ENCODE assay signal across 8 mouse cellular contexts in the genomic region with DNA sequence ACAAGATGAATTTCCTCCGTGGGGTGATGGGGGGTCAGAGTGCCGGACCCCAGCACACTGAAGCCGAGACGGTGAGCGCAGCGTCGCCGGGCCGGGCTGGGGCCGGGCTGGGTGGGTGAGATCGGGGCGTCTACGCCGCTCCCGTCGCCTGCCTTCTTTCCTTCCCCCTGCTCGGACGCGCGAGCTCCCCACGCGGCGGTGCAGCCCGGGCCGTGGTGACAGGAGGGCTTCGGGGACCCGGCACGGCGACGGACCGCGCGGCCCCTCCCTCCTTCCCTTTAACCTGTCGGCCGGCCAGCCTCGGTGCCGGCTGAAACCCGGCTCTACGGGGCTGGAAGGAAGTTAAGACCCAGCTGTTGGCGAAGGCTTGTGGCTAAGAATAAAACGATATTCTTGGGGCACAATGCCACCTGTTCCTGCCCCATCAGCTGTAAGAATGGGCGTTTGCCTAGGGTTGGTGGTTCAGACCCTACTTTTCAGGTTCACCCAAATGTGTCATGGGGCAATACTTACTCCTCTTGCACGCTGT. TPM values are rescaled to one million over a fixed set of nuclear protein-coding genes. Genes with fewer than 3 reads are reported as not detected.
A peak's percentile ranks its signal among the peaks of the same experiment; 100 is the strongest.
DNase-seq lines count a peak whose midpoint lies in the region; ATAC-seq and TF ChIP-seq lines count a peak whose summit lies in the region.

No protein-coding gene starts in this region.

- peak overlapping the region; percentile 85 for H3K4me3 ChIP-seq in neural tube, embryonic 11.5 days (ENCODE audit: low read depth, low read length)
- peak overlapping the region; percentile 86 for H3K4me3 ChIP-seq in cerebellum, adult 2 months (replicated peaks; ENCODE audit: insufficient read depth, low read depth, low read length)
- peak overlapping the region; percentile 77 for H3K4me3 ChIP-seq in gastrocnemius, adult 2 months
- peak overlapping the region; percentile 96 for H3K4me3 ChIP-seq in liver, embryonic 13.5 days (replicated peaks)
- peak overlapping the region; percentile 63 for H3K4me3 ChIP-seq in myocyte

- no peaks in the 10 kb centered on the region for H3K36me3 ChIP-seq in neural tube, embryonic 11.5 days (ENCODE audit: control insufficient read depth, insufficient read depth, low read length)
- H3K36me3 ChIP-seq in liver, embryonic 13.5 days = 0 out of 2 replicates have a peak, but pooled peaks cover 2% of the 10 kb centered on the region
- no peaks in the 10 kb centered on the region for H3K36me3 ChIP-seq in myocyte (ENCODE audit: control insufficient read depth, insufficient read depth)

- H3K79me2 ChIP-seq in myocyte (ENCODE audit: control insufficient read depth, insufficient read depth) = peaks cover 43% of the 10 kb centered on the region

- ATAC-seq in neural tube, embryonic 11.5 days (ENCODE audit: insufficient read depth, low FRiP score, low TSS enrichment) = peak; percentile 84
- ATAC-seq in liver, embryonic 13.5 days (ENCODE audit: low read depth) = peak; percentile 73

- H3K27ac ChIP-seq in neural tube, embryonic 11.5 days (ENCODE audit: low read depth, low read length) = peak overlapping the region; percentile 44; the same call in 1 of the 2 replicates
- H3K27ac ChIP-seq in cerebellum, adult 2 months (ENCODE audit: insufficient read depth, low read length) = 0 out of 2 replicates have a peak overlapping the region, but pooled peaks have one; percentile 18
- H3K27ac ChIP-seq in gastrocnemius, adult 2 months = peak overlapping the region; percentile 99
- H3K27ac ChIP-seq in liver, embryonic 13.5 days = peak overlapping the region; percentile 85

- H3K4me2 ChIP-seq in neural tube, embryonic 11.5 days (ENCODE audit: low read depth) = peak overlapping the region; percentile 76
- H3K4me2 ChIP-seq in liver, embryonic 13.5 days = peak overlapping the region; percentile 83
- H3K4me2 ChIP-seq in myocyte (ENCODE audit: low read depth) = peak overlapping the region; percentile 85

- intact Hi-C loops in gastrocnemius, adult 2 months (cut with DNase I) = loop anchor here (5.0 kb wide), 1 partner anchor 56 kb away; a partner anchor contains a TSS

- no peaks in the 10 kb centered on the region for H3K9me3 ChIP-seq in neural tube, embryonic 11.5 days (ENCODE audit: control insufficient read depth, low read length)
- H3K9me3 ChIP-seq in liver, embryonic 13.5 days (replicated peaks) = no peaks in the 10 kb centered on the region

- H3K27me3 ChIP-seq in neural tube, embryonic 11.5 days (ENCODE audit: control insufficient read depth, insufficient read depth, low read length) = no peaks in the 10 kb centered on the region
- H3K27me3 ChIP-seq in cerebellum, adult 2 months (ENCODE audit: control insufficient read depth, insufficient read depth, low read length) = no peaks in the 10 kb centered on the region
- no peaks in the 10 kb centered on the region for H3K27me3 ChIP-seq in liver, embryonic 13.5 days
- no peaks in the 10 kb centered on the region for H3K27me3 ChIP-seq in myocyte (ENCODE audit: control insufficient read depth, insufficient read depth, insufficient read length)

- TF ChIP-seq POLR2A in cerebellum, adult 2 months (IDR thresholded peaks at IDR 0.05; ENCODE audit: borderline replicate concordance, insufficient read depth, low read length) = no peak
- peak; percentile 47 for TF ChIP-seq POLR2A in myocyte (IDR thresholded peaks at IDR 0.05; ENCODE audit: insufficient read length, low read depth)

- H3ac ChIP-seq in myocyte (ENCODE audit: control insufficient read depth, insufficient read length) = peak overlapping the region; percentile 76

- TF ChIP-seq CTCF in cerebellum, adult 2 months (IDR thresholded peaks at IDR 0.05; ENCODE audit: borderline replicate concordance, insufficient read depth, low read depth, low read length) = no peak
- peak; percentile 14; the same call in 1 of the 2 replicates for TF ChIP-seq CTCF in gastrocnemius, adult 2 months (IDR thresholded peaks at IDR 0.05)

- H3K9ac ChIP-seq in neural tube, embryonic 11.5 days (ENCODE audit: low read length) = peak overlapping the region; percentile 84
- peak overlapping the region; percentile 96 for H3K9ac ChIP-seq in liver, embryonic 13.5 days

- DNase-seq in neural tube, embryonic 11.5 days (ENCODE audit: low spot score) = peak; percentile 67
- no peak for DNase-seq in neural tube, embryonic 10.5 days (ENCODE audit: extremely low spot score, low spot score)
- peak in 1 of 2 experiments; percentile 57 for DNase-seq in cerebellum, adult 2 months
- peak; percentile 82 for DNase-seq in gastrocnemius, adult 2 months
- DNase-seq in induced T-regulatory cell, adult 2 months (ENCODE audit: low read depth) = peak; percentile 70
- peak; percentile 57 for DNase-seq in liver, embryonic 13.5 days
- DNase-seq in thymus, postnatal 0 days (ENCODE audit: low spot score) = peak; percentile 37

- H3K4me1 ChIP-seq in neural tube, embryonic 11.5 days (ENCODE audit: control insufficient read depth, insufficient read depth, low read length) = peaks cover 11% of the 10 kb centered on the region
- peaks cover 8% of the 10 kb centered on the region; the same call in 1 of the 2 replicates for H3K4me1 ChIP-seq in cerebellum, adult 2 months (ENCODE audit: control insufficient read depth, insufficient read depth, low read length)
- peaks cover 59% of the 10 kb centered on the region for H3K4me1 ChIP-seq in liver, embryonic 13.5 days (replicated peaks)

- 0% methylated on average over 24 of the region's 43 CpGs for WGBS in neural tube, embryonic 11.5 days
- under 1% methylated on average over 43 of the region's 43 CpGs for WGBS in cerebellum, adult 2 months
- WGBS in liver, embryonic 13.5 days (ENCODE audit: insufficient replicate concordance) = under 1% methylated on average over 43 of the region's 43 CpGs

TF ChIP-seq in myocyte, 11 proteins besides CTCF, POLR2A, EP300 and RAD21:
- TF ChIP-seq CEBPB (IDR thresholded peaks at IDR 0.05; ENCODE audit: insufficient read depth, poor library complexity, severe bottlenecking) (no peak), POLR2AphosphoS2 (IDR thresholded peaks at IDR 0.05; ENCODE audit: insufficient read length, low read depth) (peak; percentile 20), MYOD1 (IDR thresholded peaks at IDR 0.05; ENCODE audit: control insufficient read depth in 1 of 3, insufficient read length in 2 of 3, low read depth in 2 of 3) (peak; percentile 93 to 96 (median 95)), TCF3 (IDR thresholded peaks at IDR 0.05; ENCODE audit: insufficient read length, low read depth) (no peak), SRF (IDR thresholded peaks at IDR 0.05; ENCODE audit: control insufficient read depth, insufficient read length, low read depth) (no peak), REST (IDR thresholded peaks at IDR 0.05; ENCODE audit: insufficient read depth, insufficient read length) (no peak), TCF12 (IDR thresholded peaks at IDR 0.05; ENCODE audit: insufficient read depth, poor library complexity, severe bottlenecking) (no peak), MYOG (IDR thresholded peaks at IDR 0.05; ENCODE audit: control insufficient read depth in 1 of 3, insufficient read depth in 1 of 3, insufficient read length in 2 of 3, low read depth in 2 of 3) (peak; percentile 22 to 91 (median 83)), USF1 (IDR thresholded peaks at IDR 0.05; ENCODE audit: low read depth) (no peak)

RNA-seq across cellular contexts. Expression of a gene that starts 0.4 kb away (rescaled TPM):
- polyA plus RNA-seq in neural tube, embryonic 11.5 days (2014; fragmentation: Nextera tagmentation; extraction: Ambion mirVana) = 26.9 and 28.1 TPM in 2 replicates
- polyA plus RNA-seq in cerebellum, adult 2 months (2012; rRNA removed) = 55.2 and 59.3 TPM in 2 replicates
- total RNA-seq in gastrocnemius, adult 2 months (2021) = 10 to 100 TPM; 63.2 to 72.3 TPM
- polyA plus RNA-seq in liver, embryonic 13.5 days (2015; fragmentation: Nextera tagmentation; extraction: Ambion mirVana) = 23.9 and 28.3 TPM in 2 replicates
- 55.2 TPM for polyA plus RNA-seq in myocyte (2012; fragmentation: generic; extraction: Trizol)
- 32.6 and 43.5 TPM in 2 replicates for polyA plus RNA-seq in thymus, postnatal 0 days (2015; fragmentation: Nextera tagmentation; extraction: Ambion mirVana)

RNA-seq across cellular contexts. Expression of a gene that starts 54.6 kb away (rescaled TPM):
- 301 and 308 TPM in 2 replicates for polyA plus RNA-seq in neural tube, embryonic 11.5 days (2014; fragmentation: Nextera tagmentation; extraction: Ambion mirVana)
- 123 and 125 TPM in 2 replicates for polyA plus RNA-seq in cerebellum, adult 2 months (2012; rRNA removed)
- total RNA-seq in gastrocnemius, adult 2 months (2021) = 10 to 100 TPM; 49.1 to 73.5 TPM
- 79.7 and 93.4 TPM in 2 replicates for polyA plus RNA-seq in liver, embryonic 13.5 days (2015; fragmentation: Nextera tagmentation; extraction: Ambion mirVana)
- 25.8 TPM for polyA plus RNA-seq in myocyte (2012; fragmentation: generic; extraction: Trizol)
- 239 and 240 TPM in 2 replicates for polyA plus RNA-seq in thymus, postnatal 0 days (2015; fragmentation: Nextera tagmentation; extraction: Ambion mirVana)

Comparison
In these comparisons a context has a peak if more than half of its experiments do, and no peak if none do; other contexts are left out.
1. H3K27ac ChIP-seq: peak in every context shown above with its lines; median percentile 99 in gastrocnemius, adult 2 months; 85 in liver, embryonic 13.5 days; 44 in neural tube, embryonic 11.5 days; 18 in cerebellum, adult 2 months.